In genomic region chr2:62842630-62843029, GRCm38 (mm10) we compare ENCODE assay signal across 21 mouse cellular contexts.
A peak's percentile ranks its signal among the peaks of the same experiment; 100 is the strongest.
DNase-seq lines count a peak whose midpoint lies in the region; ATAC-seq and TF ChIP-seq lines count a peak whose summit lies in the region.
"Had no signal": no experiment of that assay in that cellular context is flagged by ENCODE, and none has a peak within 500 bp of the region (broad histone marks: within the 10 kb centered on the region; RNA-seq: fewer than 3 reads in every experiment).

No protein-coding gene starts in this region.

- H3K4me3 ChIP-seq in forebrain, embryonic 16.5 days (replicated peaks; ENCODE audit: low read length), result no peak overlapping the region
- no peak overlapping the region for H3K4me3 ChIP-seq in forebrain, embryonic 15.5 days
- H3K4me3 ChIP-seq in heart, postnatal 0 days (ENCODE audit: low read depth, low read length), result no peak overlapping the region
- no peak overlapping the region for H3K4me3 ChIP-seq in heart, adult 2 months
- no peak overlapping the region for H3K4me3 ChIP-seq in lung, embryonic 14.5 days (ENCODE audit: low read depth, low read length)
- no peak overlapping the region for H3K4me3 ChIP-seq in lung, adult 2 months (replicated peaks; ENCODE audit: extremely low read depth, low read depth, low read length)
- H3K4me3 ChIP-seq: limb, embryonic 15.5 days; megakaryocyte, embryonic 14.5 days; midbrain, embryonic 15.5 days; stomach, embryonic 15.5 days had no signal

- H3K27ac ChIP-seq in forebrain, embryonic 16.5 days (ENCODE audit: low read length), result no peak overlapping the region
- H3K27ac ChIP-seq in forebrain, embryonic 15.5 days (replicated peaks), result no peak overlapping the region
- no peak overlapping the region for H3K27ac ChIP-seq in heart, postnatal 0 days (ENCODE audit: low read depth)
- H3K27ac ChIP-seq in heart, adult 2 months, result no peak overlapping the region
- H3K27ac ChIP-seq in lung, embryonic 14.5 days (ENCODE audit: low read depth), result no peak overlapping the region
- H3K27ac ChIP-seq: limb, embryonic 15.5 days; midbrain, embryonic 15.5 days; stomach, embryonic 15.5 days had no signal

- H3K79me2 ChIP-seq in heart, adult 2 months (replicated peaks; ENCODE audit: control insufficient read depth, insufficient read depth, low read length), result no peaks in the 10 kb centered on the region

- DNase-seq in heart, postnatal 0 days (ENCODE audit: low spot score), result no peak
- DNase-seq in heart, adult 2 months, result no peak
- DNase-seq in lung, embryonic 14.5 days, result peak; percentile 10
- no peak for DNase-seq in lung, adult 2 months
- no peak for DNase-seq in spleen, postnatal 4 days (ENCODE audit: low spot score in 2 of 2)
- DNase-seq: cerebellum, postnatal 25 days; embryo, embryonic 11 days; gastrocnemius, postnatal 25 days; kidney, adult 11 months; layer of hippocampus, postnatal 36 days; liver, postnatal 0 days; right cerebral cortex, postnatal 25 days; thymus, adult 18-20 months; thymus, postnatal 4 days had no signal

- ATAC-seq in forebrain, embryonic 16.5 days, result peak; percentile 57; the same call in 1 of the 2 replicates
- no peak for ATAC-seq in forebrain, embryonic 15.5 days (replicated peaks)
- ATAC-seq in heart, postnatal 0 days (ENCODE audit: insufficient read depth, low read depth), result no peak
- no peak for ATAC-seq in lung, embryonic 14.5 days (ENCODE audit: insufficient read depth)
- ATAC-seq: liver, postnatal 0 days; midbrain, embryonic 15.5 days had no signal

- no peak for TF ChIP-seq CTCF in heart, postnatal 0 days (IDR thresholded peaks at IDR 0.05; ENCODE audit: low read depth)
- TF ChIP-seq CTCF in heart, adult 2 months (IDR thresholded peaks at IDR 0.05), result no peak
- no peak for TF ChIP-seq CTCF in lung, embryonic 14.5 days (IDR thresholded peaks at IDR 0.05; ENCODE audit: low read depth)
- no peak for TF ChIP-seq CTCF in lung, adult 2 months (IDR thresholded peaks at IDR 0.05; ENCODE audit: insufficient read depth, low read length)

- no peaks in the 10 kb centered on the region for H3K27me3 ChIP-seq in forebrain, embryonic 16.5 days (replicated peaks; ENCODE audit: control insufficient read depth, insufficient read depth, low read length)
- H3K27me3 ChIP-seq in forebrain, embryonic 15.5 days, result no peaks in the 10 kb centered on the region
- no peaks in the 10 kb centered on the region for H3K27me3 ChIP-seq in heart, postnatal 0 days (ENCODE audit: control insufficient read depth, insufficient read depth, low read length)
- H3K27me3 ChIP-seq in heart, adult 2 months (ENCODE audit: control insufficient read depth, insufficient read depth, low read length), result no peaks in the 10 kb centered on the region
- H3K27me3 ChIP-seq in lung, embryonic 14.5 days (ENCODE audit: insufficient read depth, low read length), result no peaks in the 10 kb centered on the region
- H3K27me3 ChIP-seq: CH12.LX; limb, embryonic 15.5 days; megakaryocyte, embryonic 14.5 days; midbrain, embryonic 15.5 days; stomach, embryonic 15.5 days had no signal

- H3K36me3 ChIP-seq in forebrain, embryonic 16.5 days (ENCODE audit: control insufficient read depth, insufficient read depth), result no peaks in the 10 kb centered on the region
- no peaks in the 10 kb centered on the region for H3K36me3 ChIP-seq in forebrain, embryonic 15.5 days
- H3K36me3 ChIP-seq in heart, postnatal 0 days (replicated peaks; ENCODE audit: control insufficient read depth, insufficient read depth, low read length), result no peaks in the 10 kb centered on the region
- no peaks in the 10 kb centered on the region for H3K36me3 ChIP-seq in heart, adult 2 months (ENCODE audit: control insufficient read depth, insufficient read depth, low read length)
- no peaks in the 10 kb centered on the region for H3K36me3 ChIP-seq in lung, embryonic 14.5 days (ENCODE audit: insufficient read depth)
- H3K36me3 ChIP-seq: limb, embryonic 15.5 days; midbrain, embryonic 15.5 days; stomach, embryonic 15.5 days had no signal

- TF ChIP-seq EP300 in heart, postnatal 0 days (IDR thresholded peaks at IDR 0.05; ENCODE audit: low read depth), result no peak
- TF ChIP-seq EP300 in heart, adult 2 months (IDR thresholded peaks at IDR 0.05; ENCODE audit: insufficient read depth, low read depth, low read length), result no peak

- TF ChIP-seq POLR2A in heart, adult 2 months (IDR thresholded peaks at IDR 0.05; ENCODE audit: insufficient read depth, low read depth, low read length), result no peak
- no peak for TF ChIP-seq POLR2A in lung, adult 2 months (IDR thresholded peaks at IDR 0.05; ENCODE audit: borderline replicate concordance, extremely low read depth, low read depth, low read length)

- WGBS in forebrain, embryonic 16.5 days, result 62% methylated on average over 1 of the region's 1 CpGs
- 64% methylated on average over 1 of the region's 1 CpGs for WGBS in forebrain, embryonic 15.5 days
- 30% methylated on average over 1 of the region's 1 CpGs for whole genome bisulfite sequencing in heart, postnatal 0 days
- WGBS in heart, adult 2 months, result 40% methylated on average over 1 of the region's 1 CpGs
- 30% methylated on average over 1 of the region's 1 CpGs for WGBS in lung, embryonic 14.5 days
- WGBS in lung, adult 2 months, result 51% methylated on average over 1 of the region's 1 CpGs

- peaks cover 5% of the 10 kb centered on the region; the same call in 1 of the 2 replicates for H3K4me1 ChIP-seq in forebrain, embryonic 16.5 days (replicated peaks; ENCODE audit: control insufficient read depth, insufficient read depth, low read length)
- H3K4me1 ChIP-seq in forebrain, embryonic 15.5 days, result peaks cover 5% of the 10 kb centered on the region; the same call in 1 of the 2 replicates
- no peaks in the 10 kb centered on the region for H3K4me1 ChIP-seq in heart, postnatal 0 days (ENCODE audit: control insufficient read depth, insufficient read depth)
- H3K4me1 ChIP-seq in heart, adult 2 months (ENCODE audit: control insufficient read depth, insufficient read depth, low read length), result no peaks in the 10 kb centered on the region
- H3K4me1 ChIP-seq in lung, embryonic 14.5 days (ENCODE audit: insufficient read depth), result no peaks in the 10 kb centered on the region
- H3K4me1 ChIP-seq in lung, adult 2 months (ENCODE audit: control insufficient read depth, insufficient read depth, low read length), result no peaks in the 10 kb centered on the region
- H3K4me1 ChIP-seq: limb, embryonic 15.5 days; megakaryocyte, embryonic 14.5 days; midbrain, embryonic 15.5 days; stomach, embryonic 15.5 days had no signal

- H3K9me3 ChIP-seq in forebrain, embryonic 16.5 days (ENCODE audit: control insufficient read depth, low read length), result no peaks in the 10 kb centered on the region
- no peaks in the 10 kb centered on the region for H3K9me3 ChIP-seq in forebrain, embryonic 15.5 days
- no peaks in the 10 kb centered on the region for H3K9me3 ChIP-seq in heart, postnatal 0 days (replicated peaks; ENCODE audit: control insufficient read depth, low read length)
- H3K9me3 ChIP-seq in lung, embryonic 14.5 days (ENCODE audit: low read depth, low read length), result no peaks in the 10 kb centered on the region
- H3K9me3 ChIP-seq: limb, embryonic 15.5 days; megakaryocyte, embryonic 14.5 days; midbrain, embryonic 15.5 days; stomach, embryonic 15.5 days had no signal

- H3K4me2 ChIP-seq in forebrain, embryonic 16.5 days (ENCODE audit: low read length), result no peak overlapping the region
- H3K4me2 ChIP-seq in forebrain, embryonic 15.5 days (replicated peaks), result no peak overlapping the region
- peak overlapping the region; percentile 13; the same call in 1 of the 2 replicates for H3K4me2 ChIP-seq in heart, postnatal 0 days (ENCODE audit: low read depth, low read length)
- no peak overlapping the region for H3K4me2 ChIP-seq in lung, embryonic 14.5 days
- H3K4me2 ChIP-seq: limb, embryonic 15.5 days; midbrain, embryonic 15.5 days; stomach, embryonic 15.5 days had no signal

- intact Hi-C loops in heart, adult 2 months (cut with DNase I), result no loop called here

- H3K9ac ChIP-seq in forebrain, embryonic 16.5 days (replicated peaks; ENCODE audit: low read depth, low read length), result no peak overlapping the region
- no peak overlapping the region for H3K9ac ChIP-seq in forebrain, embryonic 15.5 days (replicated peaks)
- H3K9ac ChIP-seq in heart, postnatal 0 days (replicated peaks; ENCODE audit: low read depth, low read length), result no peak overlapping the region
- H3K9ac ChIP-seq in heart, adult 2 months (ENCODE audit: low read depth, low read length), result no peak overlapping the region
- H3K9ac ChIP-seq in lung, embryonic 14.5 days, result no peak overlapping the region
- H3K9ac ChIP-seq: limb, embryonic 15.5 days; liver, postnatal 0 days; midbrain, embryonic 15.5 days; stomach, embryonic 15.5 days had no signal
